9 mouse cellular contexts compared by ENCODE assay signal in the genomic region with DNA sequence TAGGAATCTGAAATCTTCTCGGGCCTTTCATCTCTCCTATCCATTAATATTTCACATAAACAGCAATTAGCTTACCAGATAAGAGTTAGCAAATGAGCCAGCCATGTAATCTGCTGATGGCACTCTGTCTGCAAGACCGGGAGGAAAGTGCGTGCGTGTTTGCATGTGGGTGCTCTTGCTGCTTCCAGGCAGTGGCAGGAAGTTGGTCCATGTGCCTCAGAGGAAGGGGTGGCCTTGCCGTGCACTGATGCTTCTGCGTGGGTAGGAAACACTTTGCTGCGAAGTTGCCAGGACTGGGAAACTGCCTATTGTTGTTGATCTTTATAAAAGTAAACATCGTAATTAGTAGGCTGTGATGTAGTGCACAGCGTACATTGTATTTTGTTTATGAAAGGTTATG. TPM values are rescaled to one million over a fixed set of nuclear protein-coding genes. Genes with fewer than 3 reads are reported as not detected.
DNase-seq lines count a peak whose midpoint lies in the region; ATAC-seq and TF ChIP-seq lines count a peak whose summit lies in the region.
"Had no signal": no experiment of that assay in that cellular context is flagged by ENCODE, and none has a peak within 500 bp of the region (broad histone marks: within the 10 kb centered on the region; RNA-seq: fewer than 3 reads in every experiment).

No protein-coding gene starts in this region.

- H3K27me3 ChIP-seq in hindbrain, embryonic 15.5 days = no peaks in the 10 kb centered on the region
- no peaks in the 10 kb centered on the region for H3K27me3 ChIP-seq in hindbrain, embryonic 11.5 days (ENCODE audit: control insufficient read depth, insufficient read depth, low read length)
- H3K27me3 ChIP-seq in E14TG2a.4 (ENCODE audit: insufficient read depth, low read length) = no peaks in the 10 kb centered on the region
- H3K27me3 ChIP-seq in forebrain, postnatal 0 days (ENCODE audit: insufficient read depth, low read length) = no peaks in the 10 kb centered on the region
- no peaks in the 10 kb centered on the region for H3K27me3 ChIP-seq in lung, embryonic 16.5 days (ENCODE audit: control insufficient read depth, insufficient read depth, low read depth, low read length)

- H3K9me3 ChIP-seq in hindbrain, embryonic 15.5 days = no peaks in the 10 kb centered on the region
- no peaks in the 10 kb centered on the region for H3K9me3 ChIP-seq in hindbrain, embryonic 11.5 days (ENCODE audit: control insufficient read depth, low read length)
- H3K9me3 ChIP-seq in E14TG2a.4 (ENCODE audit: low read length) = no peaks in the 10 kb centered on the region
- no peaks in the 10 kb centered on the region for H3K9me3 ChIP-seq in forebrain, postnatal 0 days (ENCODE audit: low read length)
- H3K9me3 ChIP-seq in lung, embryonic 16.5 days (ENCODE audit: control insufficient read depth, low read length) = no peaks in the 10 kb centered on the region

- WGBS in hindbrain, embryonic 15.5 days = 59% methylated on average over 9 of the region's 9 CpGs
- WGBS in hindbrain, embryonic 11.5 days = 67% methylated on average over 9 of the region's 9 CpGs
- 19% methylated on average over 9 of the region's 9 CpGs for WGBS in forebrain, postnatal 0 days
- 32% methylated on average over 9 of the region's 9 CpGs for WGBS in lung, embryonic 16.5 days

- DNase-seq in hindbrain, embryonic 11.5 days (ENCODE audit: low spot score) = no peak
- peak; percentile 27 for DNase-seq in forebrain, postnatal 0 days
- no peak for DNase-seq in left cerebral cortex, adult 8-10 months (ENCODE audit: low spot score in 2 of 2)
- DNase-seq in layer of hippocampus, adult 8-10 months (ENCODE audit: low spot score in 2 of 2) = no peak

- no peak for TF ChIP-seq CTCF in E14TG2a.4 (conservative IDR thresholded peaks at IDR 0.05; ENCODE audit: low read length)
- no peak for TF ChIP-seq CTCF in forebrain, postnatal 0 days (IDR thresholded peaks at IDR 0.05; ENCODE audit: low read depth)

- H3K27ac ChIP-seq in hindbrain, embryonic 15.5 days (replicated peaks) = peak overlapping the region; percentile 23
- H3K27ac ChIP-seq in hindbrain, embryonic 11.5 days (ENCODE audit: low read depth, low read length) = no peak overlapping the region
- H3K27ac ChIP-seq in forebrain, postnatal 0 days (ENCODE audit: low read depth, low read length) = peak overlapping the region; percentile 6; the same call in 1 of the 2 replicates
- peak overlapping the region; percentile 18 for H3K27ac ChIP-seq in lung, embryonic 16.5 days (ENCODE audit: low read length)

- H3K4me3 ChIP-seq in hindbrain, embryonic 15.5 days = no peak overlapping the region
- no peak overlapping the region for H3K4me3 ChIP-seq in hindbrain, embryonic 11.5 days (ENCODE audit: low read depth, low read length)
- peak overlapping the region; percentile 46; the same call in 1 of the 2 replicates for H3K4me3 ChIP-seq in E14TG2a.4 (replicated peaks; ENCODE audit: low read length)
- H3K4me3 ChIP-seq in forebrain, postnatal 0 days (ENCODE audit: low read depth, low read length) = no peak overlapping the region
- no peak overlapping the region for H3K4me3 ChIP-seq in lung, embryonic 16.5 days (ENCODE audit: low read length)
- H3K4me3 ChIP-seq: myocyte had no signal

- H3K4me1 ChIP-seq in hindbrain, embryonic 15.5 days (replicated peaks) = peaks cover 48% of the 10 kb centered on the region
- H3K4me1 ChIP-seq in hindbrain, embryonic 11.5 days (replicated peaks; ENCODE audit: control insufficient read depth, insufficient read depth, low read length) = 0 out of 2 replicates have a peak, but pooled peaks cover 2% of the 10 kb centered on the region
- peaks cover 96% of the 10 kb centered on the region for H3K4me1 ChIP-seq in E14TG2a.4 (replicated peaks; ENCODE audit: low read depth, low read length)
- H3K4me1 ChIP-seq in forebrain, postnatal 0 days (ENCODE audit: insufficient read depth) = peaks cover 17% of the 10 kb centered on the region
- H3K4me1 ChIP-seq in lung, embryonic 16.5 days (replicated peaks; ENCODE audit: control insufficient read depth, insufficient read depth, low read length) = peaks cover 22% of the 10 kb centered on the region

- ATAC-seq in hindbrain, embryonic 15.5 days (ENCODE audit: low FRiP score, low read depth) = no peak
- no peak for ATAC-seq in hindbrain, embryonic 11.5 days (ENCODE audit: low FRiP score)
- peak; percentile 53; the same call in 1 of the 2 replicates for ATAC-seq in forebrain, postnatal 0 days
- peak; percentile 55; the same call in 1 of the 2 replicates for ATAC-seq in lung, embryonic 16.5 days (ENCODE audit: low read depth)
- ATAC-seq in erythroblast, adult 5-6 weeks (replicated peaks; ENCODE audit: low FRiP score, poor library complexity, severe bottlenecking) = no peak

- no peaks in the 10 kb centered on the region for H3K36me3 ChIP-seq in hindbrain, embryonic 15.5 days
- H3K36me3 ChIP-seq in hindbrain, embryonic 11.5 days (ENCODE audit: control insufficient read depth, insufficient read depth, low read length) = no peaks in the 10 kb centered on the region
- H3K36me3 ChIP-seq in E14TG2a.4 (ENCODE audit: insufficient read depth, low read length) = peaks cover 91% of the 10 kb centered on the region
- H3K36me3 ChIP-seq in forebrain, postnatal 0 days (ENCODE audit: insufficient read depth) = no peaks in the 10 kb centered on the region
- H3K36me3 ChIP-seq in lung, embryonic 16.5 days (ENCODE audit: control insufficient read depth, insufficient read depth, low read length) = 0 out of 2 replicates have a peak, but pooled peaks cover 2% of the 10 kb centered on the region

- H3K9ac ChIP-seq in hindbrain, embryonic 15.5 days = no peak overlapping the region
- H3K9ac ChIP-seq in hindbrain, embryonic 11.5 days (ENCODE audit: low read depth, low read length) = no peak overlapping the region
- H3K9ac ChIP-seq in forebrain, postnatal 0 days = no peak overlapping the region
- no peak overlapping the region for H3K9ac ChIP-seq in lung, embryonic 16.5 days (ENCODE audit: low read length)

- H3K4me2 ChIP-seq in hindbrain, embryonic 15.5 days = no peak overlapping the region
- no peak overlapping the region for H3K4me2 ChIP-seq in hindbrain, embryonic 11.5 days (replicated peaks; ENCODE audit: low read depth, low read length)
- H3K4me2 ChIP-seq in forebrain, postnatal 0 days (ENCODE audit: low read depth) = peak overlapping the region; percentile 20; the same call in 1 of the 2 replicates
- peak overlapping the region; percentile 33; the same call in 1 of the 2 replicates for H3K4me2 ChIP-seq in lung, embryonic 16.5 days (ENCODE audit: low read depth, low read length)

RNA-seq across cellular contexts. Expression of a gene that starts 42.0 kb away (rescaled TPM):
- 17.5 and 17.6 TPM in 2 replicates for polyA plus RNA-seq in hindbrain, embryonic 15.5 days (2015; fragmentation: Nextera tagmentation; extraction: Ambion mirVana)
- polyA plus RNA-seq in hindbrain, embryonic 11.5 days (2014; fragmentation: Nextera tagmentation; extraction: Ambion mirVana) = 16.5 and 24.0 TPM in 2 replicates
- total RNA-seq in forebrain, postnatal 0 days (2014; rRNA removed) = 29.9 and 35.8 TPM in 2 replicates
- polyA plus RNA-seq in forebrain, postnatal 0 days (2015; fragmentation: Nextera tagmentation; extraction: Ambion mirVana) = 10.0 and 16.9 TPM in 2 replicates
- polyA plus RNA-seq in lung, embryonic 16.5 days (2015; fragmentation: Nextera tagmentation; extraction: Ambion mirVana) = 9.7 and 10.5 TPM in 2 replicates
- 6.3 and 6.9 TPM in 2 replicates for total RNA-seq in erythroblast, adult 5-6 weeks (2015; ENCODE audit: low replicate concordance)
- total RNA-seq in erythroblast, adult 5-6 weeks (2017; ENCODE audit: low replicate concordance) = 7.4 and 10.6 TPM in 2 replicates
- total RNA-seq in left cerebral cortex, adult 8-10 months (2022) = 100 to 1,000 TPM; 118 to 155 (median 127) TPM
- 100 to 1,000 TPM; 102 to 111 (median 107) TPM for total RNA-seq in layer of hippocampus, adult 8-10 months (2022)

Comparison
In these comparisons a context has a peak if more than half of its experiments do, and no peak if none do; other contexts are left out.
1. ATAC-seq: peak in forebrain, postnatal 0 days (single experiment) and lung, embryonic 16.5 days (single experiment); none in hindbrain, embryonic 15.5 days (single experiment), hindbrain, embryonic 11.5 days (single experiment) and erythroblast, adult 5-6 weeks (single experiment).
2. H3K4me2 ChIP-seq: peak in forebrain, postnatal 0 days (single experiment) and lung, embryonic 16.5 days (single experiment); none in hindbrain, embryonic 15.5 days (single experiment) and hindbrain, embryonic 11.5 days (single experiment).